Mouse (Mus musculus): ENCODE measurements around the gene Tmem182. TPM values are rescaled to one million over a fixed set of nuclear protein-coding genes. Genes with fewer than 3 reads are reported as not detected.

Tmem182 gene
- total RNA-seq, 2 experiments from 2014 or later: 214 to 218 TPM

GRCm38 (mm10) chr1:40856846-40857636 lies 51.6 kb downstream of the Tmem182 start:
- DNase-seq (ENCODE audit: low spot score): no peak

- DNase-seq (ENCODE audit: low spot score): no peak
These were observed 59.6 kb downstream of the Tmem182 start for GRCm38 (mm10) chr1:40865043-40865442.

- DNase-seq (ENCODE audit: low spot score): no peak
These were observed 61.7 kb downstream of the Tmem182 start for GRCm38 (mm10) chr1:40867106-40867505.

- DNase-seq (ENCODE audit: low spot score): peak; percentile 75
These were observed 62.2 kb downstream of the Tmem182 start for GRCm38 (mm10) chr1:40867651-40868050.

- DNase-seq (ENCODE audit: low spot score): no peak
These were observed 68.5 kb downstream of the Tmem182 start for GRCm38 (mm10) chr1:40873760-40874455.

GRCm38 (mm10) chr1:40874456-40875375 lies 69.3 kb downstream of the Tmem182 start:
- DNase-seq (ENCODE audit: low spot score): peak; percentile 42

GRCm38 (mm10) chr1:40879051-40879450 lies 73.7 kb downstream of the Tmem182 start:
- DNase-seq (ENCODE audit: low spot score): peak; percentile 32

- no peak for DNase-seq (ENCODE audit: low spot score)
These were observed 74.1 kb downstream of the Tmem182 start for GRCm38 (mm10) chr1:40879526-40879925.

GRCm38 (mm10) chr1:40880527-40880926 lies 75.1 kb downstream of the Tmem182 start:
- no peak for DNase-seq (ENCODE audit: low spot score)

- DNase-seq (ENCODE audit: low spot score): no peak
These were observed 78.5 kb downstream of the Tmem182 start for GRCm38 (mm10) chr1:40883856-40884255.

GRCm38 (mm10) chr1:40884943-40885342 lies 79.5 kb downstream of the Tmem182 start:
- DNase-seq (ENCODE audit: low spot score): no peak

GRCm38 (mm10) chr1:40887673-40888072 lies 82.3 kb downstream of the Tmem182 start:
- DNase-seq (ENCODE audit: low spot score): peak; percentile 45

- DNase-seq (ENCODE audit: low spot score): no peak
These were observed 83.1 kb downstream of the Tmem182 start for GRCm38 (mm10) chr1:40888396-40889040.

- DNase-seq (ENCODE audit: low spot score): no peak
These were observed 84.2 kb downstream of the Tmem182 start for GRCm38 (mm10) chr1:40889617-40890016.

- DNase-seq (ENCODE audit: low spot score): peak; percentile 36
These were observed 84.8 kb downstream of the Tmem182 start for GRCm38 (mm10) chr1:40890246-40890645.

GRCm38 (mm10) chr1:40903712-40904111 lies 98.3 kb downstream of the Tmem182 start:
- DNase-seq (ENCODE audit: low spot score): no peak

Other genes with a start within 250 kb of the Tmem182 start
- under 1 TPM; 0.30 to 0.59 TPM for gene Slc9a4, start 225.5 kb upstream of the Tmem182 start, total RNA-seq (2021)
- 10 to 100 TPM; 17.9 to 25.5 TPM for gene Slc9a2, start 125.0 kb upstream of the Tmem182 start, total RNA-seq (2021)
- under 1 TPM; 0.41 to 0.43 TPM for gene Mfsd9, start 14.9 kb upstream of the Tmem182 start, total RNA-seq (2021)